Mouse (Mus musculus): ENCODE data around the gene Cox17. TPM values are rescaled to one million over a fixed set of nuclear protein-coding genes. Genes with fewer than 3 reads are reported as not detected.

Cox17 gene
- total RNA-seq, 1 experiment from 2014 or later: 312 TPM

Other genes starting within 250 kb of the Cox17 start
- not detected in 3 replicates for gene Nr1i2, start 52.2 kb upstream of the Cox17 start, total RNA-seq (2017)
- gene Maats1, start 4.8 kb upstream of the Cox17 start, total RNA-seq (2017): 0.21 TPM in 1 of 3 replicates, not detected in the others
- not detected in 3 replicates for gene Gm21987, start within 50 bp of the Cox17 start, total RNA-seq (2017)
- not detected in 3 replicates for gene Popdc2, start 15.2 kb downstream of the Cox17 start, total RNA-seq (2017)
- gene Pla1a, start 86.2 kb downstream of the Cox17 start, total RNA-seq (2017): not detected in 3 replicates
- 14.6 to 25.9 TPM (median 16.7 TPM) in 3 replicates for gene Adprh, start 105.7 kb downstream of the Cox17 start, total RNA-seq (2017)
- gene Cd80, start 108.6 kb downstream of the Cox17 start, total RNA-seq (2017): 5.9 to 10.5 TPM (median 6.7 TPM) in 3 replicates
- gene Timmdc1, start 175.7 kb downstream of the Cox17 start, total RNA-seq (2017): 11.9 to 26.7 TPM (median 17.7 TPM) in 3 replicates
- gene Poglut1, start 203.3 kb downstream of the Cox17 start, total RNA-seq (2017): 11.8 to 14.3 TPM (median 12.6 TPM) in 3 replicates
- gene Tmem39a, start 211.7 kb downstream of the Cox17 start, total RNA-seq (2017): 25.3 to 36.8 TPM (median 31.7 TPM) in 3 replicates

Data from monocyte, adult 5-6 weeks (primary cell).